Mouse (Mus musculus): ENCODE data around the gene Pde8a.
"Not testable (repeated sequence)": the region's sequence is repeated elsewhere in the genome, so short reads cannot be mapped to it uniquely, and the experiment has no call there.

Pde8a gene

GRCm38 (mm10) chr7:81213347-81214152 is at the start of gene Pde8a:
TSS of gene Pde8a (plus strand) at chr7:81213596.
- DNase-seq, result no peak

DNA sequence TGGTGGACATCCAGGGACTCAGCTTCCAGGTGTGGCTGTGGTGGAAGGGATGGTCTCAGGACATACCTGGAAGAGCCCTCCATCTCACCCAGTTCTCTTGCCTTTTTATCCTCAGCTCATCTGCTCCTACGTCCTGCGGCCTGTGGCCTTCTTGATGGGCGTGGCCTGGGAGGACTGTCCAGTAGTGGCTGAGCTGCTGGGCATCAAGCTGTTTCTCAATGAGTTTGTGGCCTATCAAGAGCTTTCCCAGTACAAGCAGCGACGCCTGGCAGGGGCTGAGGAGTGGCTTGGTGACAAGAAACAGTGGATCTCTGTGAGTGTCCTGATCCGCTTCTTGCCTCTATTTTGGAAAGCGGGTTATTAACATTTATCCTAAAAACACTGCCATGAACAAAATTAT is 49.0 kb upstream of the Pde8a start:
- no peak for DNase-seq

- DNase-seq, result no peak
Observed at GRCm38 (mm10) chr7:81167124-81167523, 46.3 kb upstream of the Pde8a start.

GRCm38 (mm10) chr7:81169351-81169750 is 44.0 kb upstream of the Pde8a start:
- DNase-seq, result no peak

DNA sequence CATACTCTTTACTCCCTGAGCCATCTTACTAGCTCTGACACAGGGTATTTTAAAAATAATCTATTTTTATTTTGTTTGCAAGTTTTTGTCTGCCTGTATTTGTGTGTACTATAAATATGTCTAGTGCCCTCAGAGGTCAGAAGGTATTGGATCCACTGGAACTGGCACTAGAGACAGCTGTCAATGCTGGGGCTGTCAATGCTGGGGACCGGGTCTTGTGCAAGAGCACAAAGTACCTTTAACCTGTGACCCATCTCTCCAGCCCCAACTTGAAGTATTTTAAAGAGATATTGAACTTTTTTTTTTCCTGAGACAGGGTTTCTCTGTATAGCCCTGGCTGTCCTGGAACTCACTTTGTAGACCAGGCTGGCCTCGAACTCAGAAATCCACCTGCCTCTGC is 39.5 kb upstream of the Pde8a start:
- DNase-seq, result no peak

GRCm38 (mm10) chr7:81174654-81175053 is 38.7 kb upstream of the Pde8a start:
- no peak for DNase-seq

- no peak for DNase-seq
Observed at GRCm38 (mm10) chr7:81176187-81176769, 37.1 kb upstream of the Pde8a start.

DNA sequence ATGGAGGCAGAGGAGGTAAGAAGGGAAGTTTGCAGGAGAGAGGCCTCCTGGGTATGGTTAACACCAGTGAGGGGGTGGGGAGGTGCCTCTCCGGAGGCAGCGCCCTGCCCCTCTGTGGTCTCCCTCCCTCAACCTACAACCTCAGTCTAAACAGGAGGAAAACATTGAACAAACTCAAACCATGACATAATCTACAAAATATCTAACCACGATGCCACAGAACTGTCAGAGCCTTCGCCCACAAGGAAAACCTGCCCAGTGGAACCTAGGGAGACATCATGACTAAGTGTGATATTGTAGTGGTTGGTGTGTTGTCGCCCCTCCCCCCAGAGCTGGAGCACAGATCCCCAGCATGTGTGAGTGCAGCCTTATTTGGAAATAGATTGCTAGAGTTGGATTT is 33.9 kb upstream of the Pde8a start:
- peak; percentile 53 for DNase-seq

- DNase-seq, result no peak
Observed at GRCm38 (mm10) chr7:81182492-81183175, 30.8 kb upstream of the Pde8a start.

GRCm38 (mm10) chr7:81183181-81183580 is 30.2 kb upstream of the Pde8a start:
- DNase-seq, result no peak

- DNase-seq, result no peak
Observed at GRCm38 (mm10) chr7:81184136-81184535, 29.3 kb upstream of the Pde8a start.

GRCm38 (mm10) chr7:81184651-81185050 is 28.7 kb upstream of the Pde8a start:
- no peak for DNase-seq

- DNase-seq, result not testable (repeated sequence)
Observed at GRCm38 (mm10) chr7:81186036-81186435, 27.4 kb upstream of the Pde8a start.

- no peak for DNase-seq
Observed at GRCm38 (mm10) chr7:81189180-81189579, 24.2 kb upstream of the Pde8a start.

GRCm38 (mm10) chr7:81195509-81195908 is 17.9 kb upstream of the Pde8a start:
- DNase-seq, result no peak

DNA sequence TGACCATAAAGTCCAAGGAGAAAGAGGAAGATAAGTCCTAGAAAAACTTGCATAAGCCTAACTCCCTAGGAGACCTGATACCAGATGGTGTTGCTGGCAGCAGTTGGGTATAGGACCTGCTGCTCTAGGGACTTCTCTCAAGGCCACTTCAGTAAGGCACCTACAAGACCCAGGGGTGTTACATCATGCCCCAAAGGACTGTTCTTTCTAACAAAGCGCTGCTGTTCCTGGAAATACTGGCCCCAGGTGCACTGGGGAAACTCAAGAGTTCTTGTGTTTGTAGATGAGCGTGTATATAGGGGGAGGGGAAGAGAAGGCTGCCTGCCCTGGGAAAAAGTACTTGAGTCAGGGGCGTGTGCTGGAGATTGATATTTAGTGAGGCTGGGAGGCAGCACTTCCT is 16.6 kb upstream of the Pde8a start:
- no peak for DNase-seq

DNA sequence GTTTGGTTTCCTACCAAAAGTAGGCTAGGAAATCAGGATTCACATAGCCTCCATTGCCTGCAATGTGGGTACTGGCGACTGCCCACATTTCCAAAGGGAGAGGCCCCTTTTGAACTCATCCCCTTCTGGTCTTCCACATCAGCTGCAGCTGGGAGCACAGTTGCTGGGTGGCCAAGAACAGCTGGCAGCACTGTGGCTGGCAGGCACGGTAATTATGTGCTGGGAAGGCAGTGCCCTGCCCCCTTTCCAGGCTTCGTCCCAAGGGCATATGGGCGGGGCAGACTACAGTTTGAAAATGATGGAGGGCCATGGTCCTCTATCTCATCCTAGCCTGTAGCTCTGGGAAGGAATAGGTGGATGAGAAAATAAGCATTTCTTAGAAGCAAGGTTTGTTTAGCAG is 14.9 kb upstream of the Pde8a start:
- no peak for DNase-seq

DNA sequence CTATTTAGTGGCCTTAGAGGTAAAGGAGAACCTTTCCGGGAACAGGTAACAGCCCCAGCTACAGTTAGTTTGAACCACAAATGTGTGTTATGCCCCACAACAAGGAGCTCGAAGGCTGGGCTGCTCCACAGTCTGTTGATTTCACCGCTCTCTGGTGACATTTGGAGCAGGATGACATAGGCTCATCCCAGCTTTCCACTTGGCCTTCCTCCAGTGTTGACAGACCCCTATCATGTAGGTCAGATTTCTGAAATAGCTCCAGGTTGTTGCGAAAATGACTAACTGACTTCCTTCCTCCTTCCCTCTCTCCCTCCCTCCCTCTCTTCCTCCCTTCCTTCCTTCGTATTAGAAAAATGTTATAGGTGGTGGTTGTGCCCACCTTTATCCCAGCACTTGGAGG is 14.3 kb upstream of the Pde8a start:
- DNase-seq, result no peak

GRCm38 (mm10) chr7:81199757-81200156 is 13.6 kb upstream of the Pde8a start:
- no peak for DNase-seq

GRCm38 (mm10) chr7:81202389-81202788 is 11.0 kb upstream of the Pde8a start:
- no peak for DNase-seq

- DNase-seq, result not testable (repeated sequence)
Observed at GRCm38 (mm10) chr7:81203576-81203975, 9.8 kb upstream of the Pde8a start.

- peak; percentile 61 for DNase-seq
Observed at GRCm38 (mm10) chr7:81208944-81209343, 4.5 kb upstream of the Pde8a start.

DNA sequence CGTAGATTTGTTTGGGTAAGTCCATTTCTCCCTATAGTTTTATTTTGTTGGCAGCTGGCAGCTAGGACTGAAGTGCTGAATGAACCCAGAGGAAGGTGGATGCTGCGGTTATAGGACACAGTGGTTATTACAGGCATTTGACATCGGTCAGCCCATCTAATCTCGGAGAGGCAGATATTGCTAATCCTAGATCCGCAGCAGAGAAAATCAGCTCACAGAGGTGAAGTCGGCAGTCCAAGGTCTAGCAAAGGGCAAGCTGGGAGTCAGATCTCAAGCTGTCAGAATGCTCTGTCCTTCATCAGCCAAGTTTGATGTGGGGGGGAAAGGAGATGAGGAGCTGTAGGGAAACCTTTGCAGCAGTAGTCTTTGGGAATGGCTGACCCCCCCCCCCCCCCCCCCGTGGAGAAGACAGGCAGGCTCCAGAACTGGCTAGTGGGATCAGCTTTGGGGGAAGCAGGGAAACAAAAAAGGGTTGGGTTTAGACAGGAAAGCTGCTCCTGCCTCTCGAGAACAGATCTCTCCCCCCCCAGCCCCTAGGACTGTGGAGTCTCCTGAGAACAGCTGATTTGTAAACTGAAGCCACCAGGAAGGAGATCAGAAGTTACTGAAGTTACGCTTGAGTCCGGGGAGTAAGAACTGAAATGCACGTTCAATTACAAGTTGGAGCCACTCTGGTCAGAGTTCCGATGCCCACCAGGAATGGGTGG is 3.3 kb upstream of the Pde8a start:
- DNase-seq, result no peak

Data from right cerebral cortex, adult 18-20 months (tissue).